Mouse (Mus musculus): ENCODE data around the gene Zbtb22.
"Not testable (repeated sequence)": the region's sequence is repeated elsewhere in the genome, so short reads cannot be mapped to it uniquely, and the experiment has no call there.

Gene Zbtb22

GRCm38 (mm10) chr17:33915671-33916250 is at the start of gene Zbtb22, which contains the start of gene Tapbp:
Zbtb22 (plus strand) TSS chr17:33915904.
Tapbp (plus strand) TSS chr17:33915899.
- DNase-seq (ENCODE audit: low spot score), result peak; percentile 95

- DNase-seq (ENCODE audit: low spot score), result not testable (repeated sequence)
Measured at GRCm38 (mm10) chr17:33873537-33873936, 42.2 kb upstream of the Zbtb22 start, which contains the start of gene Gm7029. Gm7029 (plus strand) TSS chr17:33873837.

- DNase-seq (ENCODE audit: low spot score), result no peak
Measured at GRCm38 (mm10) chr17:33874411-33874810, 41.3 kb upstream of the Zbtb22 start.

GRCm38 (mm10) chr17:33875797-33876196 is 39.9 kb upstream of the Zbtb22 start:
- DNase-seq (ENCODE audit: low spot score), result peak; percentile 13

- DNase-seq (ENCODE audit: low spot score), result not testable (repeated sequence)
Measured at GRCm38 (mm10) chr17:33884320-33884719, 31.4 kb upstream of the Zbtb22 start.

- not testable (repeated sequence) for DNase-seq (ENCODE audit: low spot score)
Measured at GRCm38 (mm10) chr17:33887802-33888201, 27.9 kb upstream of the Zbtb22 start.

GRCm38 (mm10) chr17:33888230-33888629 is 27.5 kb upstream of the Zbtb22 start:
- DNase-seq (ENCODE audit: low spot score), result not testable (repeated sequence)

GRCm38 (mm10) chr17:33889941-33890532 is 25.7 kb upstream of the Zbtb22 start:
- DNase-seq (ENCODE audit: low spot score), result not testable (repeated sequence)

- peak; percentile 99 for DNase-seq (ENCODE audit: low spot score)
Measured at GRCm38 (mm10) chr17:33890533-33891059, 25.1 kb upstream of the Zbtb22 start, which contains the start of gene Kifc1. Kifc1 (minus strand) TSS chr17:33890661.

GRCm38 (mm10) chr17:33891357-33891756 is 24.3 kb upstream of the Zbtb22 start:
- DNase-seq (ENCODE audit: low spot score), result no peak

- DNase-seq (ENCODE audit: low spot score), result not testable (repeated sequence)
Measured at GRCm38 (mm10) chr17:33891892-33892291, 23.8 kb upstream of the Zbtb22 start.

- DNase-seq (ENCODE audit: low spot score), result no peak
Measured at GRCm38 (mm10) chr17:33892429-33892828, 23.3 kb upstream of the Zbtb22 start.

GRCm38 (mm10) chr17:33893011-33893410 is 22.7 kb upstream of the Zbtb22 start:
- DNase-seq (ENCODE audit: low spot score), result not testable (repeated sequence)

- no peak for DNase-seq (ENCODE audit: low spot score)
Measured at GRCm38 (mm10) chr17:33897114-33897794, 18.4 kb upstream of the Zbtb22 start.

- DNase-seq (ENCODE audit: low spot score), result not testable (repeated sequence)
Measured at GRCm38 (mm10) chr17:33898193-33898592, 17.5 kb upstream of the Zbtb22 start.

- DNase-seq (ENCODE audit: low spot score), result no peak
Measured at GRCm38 (mm10) chr17:33899642-33900041, 16.1 kb upstream of the Zbtb22 start.

- DNase-seq (ENCODE audit: low spot score), result no peak
Measured at GRCm38 (mm10) chr17:33900281-33900988, 15.3 kb upstream of the Zbtb22 start.

GRCm38 (mm10) chr17:33900989-33901314 is 14.8 kb upstream of the Zbtb22 start:
- DNase-seq (ENCODE audit: low spot score), result no peak

- DNase-seq (ENCODE audit: low spot score), result no peak
Measured at GRCm38 (mm10) chr17:33901653-33902052, 14.1 kb upstream of the Zbtb22 start.

- no peak for DNase-seq (ENCODE audit: low spot score)
Measured at GRCm38 (mm10) chr17:33902079-33902478, 13.6 kb upstream of the Zbtb22 start.

GRCm38 (mm10) chr17:33902491-33902890 is 13.2 kb upstream of the Zbtb22 start:
- DNase-seq (ENCODE audit: low spot score), result no peak

Measured in urinary bladder, postnatal 14 days (tissue).